Mouse (Mus musculus): ENCODE data around the gene Hat1.
"Not testable (repeated sequence)": the region's sequence is repeated elsewhere in the genome, so short reads cannot be mapped to it uniquely, and the experiment has no call there.

The Hat1 gene

GRCm38 (mm10) chr2:71388951-71389763 is at the start of gene Hat1:
Gene Hat1, plus strand, starts transcription at chr2:71388958.
- DNase-seq: peak; percentile 96 to 97

- DNase-seq: no peak
These were observed 48.6 kb upstream of the Hat1 start for GRCm38 (mm10) chr2:71340126-71340525.

- peak; percentile 41 to 49 for DNase-seq
These were observed 44.7 kb upstream of the Hat1 start for GRCm38 (mm10) chr2:71343884-71344640.

- DNase-seq: no peak
These were observed 41.6 kb upstream of the Hat1 start for GRCm38 (mm10) chr2:71347160-71347559.

GRCm38 (mm10) chr2:71347732-71348490 is 40.8 kb upstream of the Hat1 start:
- DNase-seq: no peak

- DNase-seq: no peak
These were observed 39.2 kb upstream of the Hat1 start for GRCm38 (mm10) chr2:71349511-71349910.

- no peak for DNase-seq
These were observed 38.6 kb upstream of the Hat1 start for GRCm38 (mm10) chr2:71350181-71350580.

- no peak for DNase-seq
These were observed 37.6 kb upstream of the Hat1 start for GRCm38 (mm10) chr2:71350904-71351726.

GRCm38 (mm10) chr2:71351727-71351987 is 37.1 kb upstream of the Hat1 start:
- no peak for DNase-seq

GRCm38 (mm10) chr2:71353306-71354054 is 35.3 kb upstream of the Hat1 start:
- no peak for DNase-seq

- DNase-seq: no peak
These were observed 34.7 kb upstream of the Hat1 start for GRCm38 (mm10) chr2:71354055-71354425.

GRCm38 (mm10) chr2:71358347-71358746 is 30.4 kb upstream of the Hat1 start:
- DNase-seq: no peak

GRCm38 (mm10) chr2:71360192-71360591 is 28.6 kb upstream of the Hat1 start:
- DNase-seq: no peak

GRCm38 (mm10) chr2:71366618-71367124 is 22.1 kb upstream of the Hat1 start:
- no peak for DNase-seq

GRCm38 (mm10) chr2:71367125-71367880 is 21.5 kb upstream of the Hat1 start, which contains the start of gene Slc25a12:
Gene Slc25a12, minus strand, starts transcription at chr2:71367749.
- DNase-seq: peak; percentile 82 to 83

GRCm38 (mm10) chr2:71368086-71368485 is 20.7 kb upstream of the Hat1 start:
- peak; percentile 9 to 15 for DNase-seq

GRCm38 (mm10) chr2:71371790-71372189 is 17.0 kb upstream of the Hat1 start:
- no peak for DNase-seq

GRCm38 (mm10) chr2:71372261-71372660 is 16.5 kb upstream of the Hat1 start:
- not testable (repeated sequence) for DNase-seq

- no peak for DNase-seq
These were observed 14.2 kb upstream of the Hat1 start for GRCm38 (mm10) chr2:71374275-71375155.

- no peak for DNase-seq
These were observed 12.3 kb upstream of the Hat1 start for GRCm38 (mm10) chr2:71376433-71376906.
